Mouse (Mus musculus) olfactory bulb, adult 2 months (tissue): Measurements from ENCODE around the gene Pomgnt1.

Experiments used
- CTCF ChIP-seq: fragments of 200-500 bp; IDR thresholded peaks from 2 replicates; pipeline ENCODE4 v1.5.1; 2012; ENCODE audit warnings: low read depth, mild to moderate bottlenecking, low read length, moderate library complexity; ENCODE audit not compliant: insufficient read depth
- POLR2A ChIP-seq: fragments of 200-500 bp; IDR thresholded peaks from 2 replicates; pipeline ENCODE4 v1.6.1; 2012; ENCODE audit warnings: mild to moderate bottlenecking, low read depth, low read length, moderate library complexity; ENCODE audit not compliant: insufficient read depth

- TF ChIP-seq POLR2A (no peak), CTCF (no peak)
These were observed 17.3 kb downstream of the Pomgnt1 start for GRCm38 (mm10) chr4:116140801-116141574.
